ENCODE assay signal across 9 mouse cellular contexts in the genomic region with DNA sequence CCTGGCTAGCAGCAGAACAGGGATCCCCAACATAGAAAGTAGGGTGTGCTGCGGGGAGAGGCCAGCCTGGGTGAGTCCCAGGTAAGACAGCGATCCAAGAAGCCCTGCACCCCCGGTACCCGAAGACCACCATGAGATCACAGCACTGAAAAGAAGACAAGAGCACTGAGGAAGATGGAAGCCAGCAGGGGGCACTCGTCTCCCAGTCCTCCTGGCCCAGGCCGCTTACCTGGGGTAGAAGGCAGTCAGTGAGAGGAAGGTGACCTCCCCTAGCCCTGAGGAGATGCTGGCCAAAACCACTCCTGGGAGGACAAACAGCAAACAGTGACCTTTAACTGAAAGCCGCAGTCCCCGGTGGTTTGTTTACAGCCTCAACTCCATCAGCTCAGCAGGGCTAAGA. TPM values are rescaled to one million over a fixed set of nuclear protein-coding genes. Genes with fewer than 3 reads are reported as not detected.
DNase-seq lines count a peak whose midpoint lies in the region; ATAC-seq and TF ChIP-seq lines count a peak whose summit lies in the region.
"Had no signal": no experiment of that assay in that cellular context is flagged by ENCODE, and none has a peak within 500 bp of the region (broad histone marks: within the 10 kb centered on the region; RNA-seq: fewer than 3 reads in every experiment).

No protein-coding gene starts in this region.

- no peak overlapping the region for H3K4me3 ChIP-seq in left cerebral cortex, adult 2 months

- intact Hi-C loops in left cerebral cortex, adult 2 months (cut with DNase I): loop anchor here (2.0 kb wide), 1 partner anchor 58 kb away; no protein-coding TSS in a partner anchor
- intact Hi-C loops in heart, postnatal 36 days (cut with DNase I): loop anchor here (2.0 kb wide), 1 partner anchor 58 kb away; no protein-coding TSS in a partner anchor

- H3K27ac ChIP-seq in left cerebral cortex, adult 2 months: no peak overlapping the region

- DNase-seq in cerebellum, adult 9-11 months: peak; percentile 38
- no peak for DNase-seq in cerebellum, adult 11-12 months
- DNase-seq in left cerebral cortex, adult 2 months (ENCODE audit: extremely low spot score in 1 of 2, low spot score in 2 of 2): peak; percentile 28 to 46
- no peak for DNase-seq in left cerebral cortex, adult 8-10 months (ENCODE audit: low spot score in 2 of 2)
- DNase-seq in MN1 (ENCODE audit: low spot score): peak; percentile 28
- DNase-seq in heart, postnatal 36 days: peak; percentile 49 to 65
- peak; percentile 46 to 59 for DNase-seq in lung, postnatal 4 days

- no peak for ATAC-seq in granulocyte monocyte progenitor cell, adult 5-6 weeks (replicated peaks; ENCODE audit: poor library complexity, severe bottlenecking)

- TF ChIP-seq CTCF in left cerebral cortex, adult 2 months (IDR thresholded peaks at IDR 0.05): peak; percentile 65

RNA-seq across cellular contexts. Expression of gene Apobr, which starts 5.6 kb away (rescaled TPM):
- 1 to 10 TPM in 1 of 2 experiments, under 1 TPM in 1; 0.45 to 1.2 TPM for total RNA-seq in left cerebral cortex, adult 2 months (2021)
- 1 to 10 TPM in 2 of 4 experiments, under 1 TPM in 2; 0.63 to 1.4 (median 1.0) TPM for total RNA-seq in left cerebral cortex, adult 8-10 months (2022)
- total RNA-seq in heart, postnatal 36 days (2021): under 1 TPM; 0.41 to 0.53 TPM
- 2.1 and 3.9 TPM in 2 replicates for total RNA-seq in granulocyte monocyte progenitor cell, adult 5-6 weeks (2014; fragmentation: Nextera tagmentation)
- 4.2 and 6.2 TPM in 2 replicates for total RNA-seq in granulocyte monocyte progenitor cell, adult 5-6 weeks (2017)

RNA-seq across cellular contexts. Expression of gene Cln3, which starts 6.4 kb away (rescaled TPM):
- 10 to 100 TPM; 24.4 to 30.8 TPM for total RNA-seq in left cerebral cortex, adult 2 months (2021)
- 10 to 100 TPM; 28.5 to 49.0 (median 38.7) TPM for total RNA-seq in left cerebral cortex, adult 8-10 months (2022)
- 10 to 100 TPM; 14.8 to 16.3 TPM for total RNA-seq in heart, postnatal 36 days (2021)
- total RNA-seq in granulocyte monocyte progenitor cell, adult 5-6 weeks (2014; fragmentation: Nextera tagmentation): 37.7 and 61.7 TPM in 2 replicates
- total RNA-seq in granulocyte monocyte progenitor cell, adult 5-6 weeks (2017): 9.6 and 16.3 TPM in 2 replicates

RNA-seq across cellular contexts. Expression of gene Eif3c, which starts 13.0 kb away (rescaled TPM):
- 100 to 1,000 TPM; 173 to 179 TPM for total RNA-seq in left cerebral cortex, adult 2 months (2021)
- total RNA-seq in left cerebral cortex, adult 8-10 months (2022): 100 to 1,000 TPM; 173 to 189 (median 180) TPM
- total RNA-seq in heart, postnatal 36 days (2021): 100 to 1,000 TPM; 156 to 157 TPM
- 188 and 206 TPM in 2 replicates for total RNA-seq in granulocyte monocyte progenitor cell, adult 5-6 weeks (2014; fragmentation: Nextera tagmentation)
- total RNA-seq in granulocyte monocyte progenitor cell, adult 5-6 weeks (2017): 229 and 239 TPM in 2 replicates

RNA-seq across cellular contexts. Expression of gene Il27, which starts 15.6 kb away (rescaled TPM):
- not detected for total RNA-seq in left cerebral cortex, adult 2 months (2021)
- total RNA-seq in left cerebral cortex, adult 8-10 months (2022): not detected
- total RNA-seq in heart, postnatal 36 days (2021): not detected
- 1.3 TPM in 1 of 2 replicates, not detected in the other for total RNA-seq in granulocyte monocyte progenitor cell, adult 5-6 weeks (2014; fragmentation: Nextera tagmentation)
- 1.2 TPM in 1 of 2 replicates, not detected in the other for total RNA-seq in granulocyte monocyte progenitor cell, adult 5-6 weeks (2017)
- total RNA-seq: layer of hippocampus, adult 18-20 months had no signal

RNA-seq across cellular contexts. Expression of gene Nupr1, which starts 51.5 kb away (rescaled TPM):
- total RNA-seq in left cerebral cortex, adult 2 months (2021): 10 to 100 TPM; 17.6 to 21.0 TPM
- 10 to 100 TPM; 15.3 to 22.6 (median 17.7) TPM for total RNA-seq in left cerebral cortex, adult 8-10 months (2022)
- total RNA-seq in heart, postnatal 36 days (2021): 1 to 10 TPM; 7.2 to 9.9 TPM
- 0.92 and 1.3 TPM in 2 replicates for total RNA-seq in granulocyte monocyte progenitor cell, adult 5-6 weeks (2014; fragmentation: Nextera tagmentation)
- 1.7 TPM in 1 of 2 replicates, not detected in the other for total RNA-seq in granulocyte monocyte progenitor cell, adult 5-6 weeks (2017)

Comparison
In these comparisons a context has a peak if more than half of its experiments do, and no peak if none do; other contexts are left out.
1. DNase-seq: peak in cerebellum, adult 9-11 months (single experiment), left cerebral cortex, adult 2 months (2 of 2), MN1 (single experiment), heart, postnatal 36 days (2 of 2) and lung, postnatal 4 days (2 of 2); none in cerebellum, adult 11-12 months (single experiment) and left cerebral cortex, adult 8-10 months (0 of 2).